Mouse (Mus musculus): ENCODE measurements around the gene Olig3.

GRCm38 (mm10) chr10:19374311-19374710 is 18.0 kb downstream of the Olig3 start:
- no peak for TF ChIP-seq CTCF (IDR thresholded peaks at IDR 0.05; ENCODE audit: low read depth, low read length)
- no peak for TF ChIP-seq POLR2A (IDR thresholded peaks at IDR 0.05; ENCODE audit: insufficient read depth, low read length)
- no peak for TF ChIP-seq EP300 (IDR thresholded peaks at IDR 0.05; ENCODE audit: insufficient read depth, low read depth, low read length)
